Mouse (Mus musculus) stomach, postnatal 0 days (tissue): Measurements from ENCODE around the gene Siglec1.

Experiments used
- CTCF ChIP-seq: IDR thresholded peaks from 2 replicates; pipeline ENCODE4 v1.5.1; 2016; ENCODE audit warnings: antibody characterized with exemption, low read depth, mild to moderate bottlenecking, moderate library complexity
- EP300 ChIP-seq: optimal IDR thresholded peaks from 2 replicates; pipeline ENCODE3; 2016; ENCODE audit warnings: antibody characterized with exemption

DNA sequence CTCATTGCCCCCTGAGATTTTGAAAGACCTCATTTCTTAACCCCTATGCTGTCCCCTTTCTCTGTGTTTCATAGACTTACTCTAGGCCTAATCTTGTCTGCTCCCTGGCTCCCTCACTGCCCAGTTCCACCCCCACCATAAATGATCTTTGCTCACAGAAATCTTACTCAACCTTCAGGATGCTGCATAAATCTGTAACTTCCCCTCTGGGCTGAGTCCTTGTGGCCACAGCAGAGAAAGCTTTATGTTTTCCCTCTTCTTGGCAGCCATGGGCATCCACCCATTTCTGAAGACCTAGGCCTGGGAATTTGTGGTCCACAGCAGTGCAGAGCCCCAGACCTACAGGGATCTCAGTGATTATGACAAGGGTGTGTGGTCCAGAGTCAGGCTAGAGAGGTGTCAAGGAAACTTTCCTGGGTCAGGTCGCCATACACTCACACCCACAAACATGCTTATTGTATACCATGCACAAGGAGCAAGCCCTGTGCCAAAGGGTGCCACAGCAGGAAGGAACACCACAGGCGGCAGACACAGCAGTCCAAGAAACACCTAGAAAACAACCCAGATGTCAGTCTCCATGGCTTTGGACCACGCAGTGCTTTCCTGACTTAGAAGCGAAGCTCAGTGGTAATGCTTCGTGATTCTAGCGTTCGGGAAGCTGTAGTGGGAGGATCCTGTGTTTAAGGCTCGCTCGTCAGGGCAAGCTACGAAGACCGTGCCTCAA lies at the start of gene Siglec1:
- no peak for TF ChIP-seq CTCF
- TF ChIP-seq EP300, result no peak
